In the genomic region with DNA sequence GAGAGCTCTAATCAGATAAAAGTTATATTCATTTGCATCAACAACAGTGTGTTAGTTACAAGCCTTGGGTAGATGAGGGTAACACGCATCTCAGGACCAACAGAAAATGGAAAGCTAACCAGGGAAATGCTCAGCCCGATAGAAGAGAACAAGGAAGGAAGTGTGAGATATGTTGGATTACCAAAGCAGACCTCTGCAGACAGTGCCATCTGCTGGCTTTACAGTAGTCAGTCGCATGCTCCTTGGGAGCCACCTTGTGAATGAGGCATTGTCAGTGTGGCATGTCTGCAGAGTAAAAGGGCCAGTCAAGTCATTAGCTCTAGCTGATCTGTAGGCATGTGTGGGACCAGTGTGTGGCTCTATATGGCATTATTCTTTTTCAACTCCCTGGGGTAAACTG, we compare ENCODE assay signal across 8 mouse cellular contexts.
DNase-seq lines count a peak whose midpoint lies in the region; ATAC-seq lines count a peak whose summit lies in the region.

No protein-coding gene starts in this region.

- intact Hi-C loops in left cerebral cortex, postnatal 10 days (cut with DNase I) = loop anchor here (5.0 kb wide), 1 partner anchor 1114 kb away; no protein-coding TSS in a partner anchor

- peak; percentile 4 to 30 for DNase-seq in heart, adult 18-20 months
- peak; percentile 63 for DNase-seq in NIH3T3 (ENCODE audit: low read depth)
- DNase-seq in left cerebral cortex, postnatal 10 days (ENCODE audit: extremely low spot score in 1 of 2, low spot score in 2 of 2) = peak; percentile 32 to 55
- peak; percentile 4 for DNase-seq in retina, postnatal 7 days (ENCODE audit: low read depth, low spot score)
- DNase-seq in gastrocnemius, adult 8-10 months (ENCODE audit: low spot score in 2 of 2) = no peak

- WGBS in heart, embryonic 12.5 days = 23% methylated on average over 3 of the region's 3 CpGs

- no peaks in the 10 kb centered on the region for H3K4me1 ChIP-seq in heart, embryonic 12.5 days (replicated peaks)

- H3K27ac ChIP-seq in heart, embryonic 12.5 days (ENCODE audit: poor library complexity, severe bottlenecking) = no peak overlapping the region

- H3K4me3 ChIP-seq in heart, embryonic 12.5 days = no peak overlapping the region

- H3K9me3 ChIP-seq in heart, embryonic 12.5 days (replicated peaks) = no peaks in the 10 kb centered on the region

- H3K27me3 ChIP-seq in heart, embryonic 12.5 days (replicated peaks) = no peaks in the 10 kb centered on the region

- ATAC-seq in heart, embryonic 12.5 days (ENCODE audit: insufficient number of reproducible peaks, low FRiP score) = no peak
- 0 out of 2 replicates have a peak, but pooled peaks have one; percentile 58 for ATAC-seq in common myeloid progenitor, adult 5-6 weeks (replicated peaks; ENCODE audit: low read depth, poor library complexity, severe bottlenecking)
- peak; percentile 62 to 78; a peak in 3 of 4 replicates for ATAC-seq in hematopoietic stem cell, adult 5-6 weeks (replicated peaks in 1 of 2; ENCODE audit: insufficient read depth in 1 of 2, low FRiP score in 2 of 2, low TSS enrichment in 1 of 2, low read depth in 1 of 2, poor library complexity in 2 of 2, severe bottlenecking in 2 of 2)

- H3K9ac ChIP-seq in heart, embryonic 12.5 days = no peak overlapping the region

- no peaks in the 10 kb centered on the region for H3K36me3 ChIP-seq in heart, embryonic 12.5 days

- no peak overlapping the region for H3K4me2 ChIP-seq in heart, embryonic 12.5 days

Comparison
In these comparisons a context has a peak if more than half of its experiments do, and no peak if none do; other contexts are left out.
1. DNase-seq: peak in heart, adult 18-20 months (2 of 2), NIH3T3 (single experiment), left cerebral cortex, postnatal 10 days (2 of 2) and retina, postnatal 7 days (single experiment); none in gastrocnemius, adult 8-10 months (0 of 2).